Mouse (Mus musculus) midbrain, embryonic 10.5 days (tissue): ENCODE measurements around the gene Natd1. TPM values are rescaled to one million over a fixed set of nuclear protein-coding genes. Genes with fewer than 3 reads are reported as not detected.

Experiments
- DNase-seq: peaks from one replicate; pipeline ENCODE4 v3.0.0-alpha.2; 2017; ENCODE audit warnings: low spot score
- H3K27ac ChIP-seq: fragments of 300-500 bp; sonication (generic); replicated peaks from 2 replicates; pipeline ENCODE4 v1.5.1; 2016; ENCODE audit warnings: mild to moderate bottlenecking
- H3K27me3 ChIP-seq: fragments of 300-500 bp; sonication (generic); 2 replicates; pipeline ENCODE4 v1.6.1; 2016; ENCODE audit warnings: low read depth, mild to moderate bottlenecking; ENCODE audit not compliant: poor library complexity, severe bottlenecking
- H3K36me3 ChIP-seq: fragments of 300-500 bp; sonication (generic); 2 replicates; pipeline ENCODE4 v1.6.1; 2016; ENCODE audit warnings: mild to moderate bottlenecking, moderate library complexity
- H3K4me1 ChIP-seq: fragments of 300-500 bp; sonication (generic); 2 replicates; pipeline ENCODE4 v1.6.1; 2016
- H3K4me3 ChIP-seq: fragments of 300-500 bp; sonication (generic); 2 replicates; pipeline ENCODE4 v1.5.1; 2016; ENCODE audit warnings: mild to moderate bottlenecking, moderate library complexity
- H3K9me3 ChIP-seq: fragments of 300-500 bp; sonication (generic); replicated peaks from 2 replicates; pipeline ENCODE4 v1.6.1; 2016; ENCODE audit warnings: mild to moderate bottlenecking
- whole genome bisulfite sequencing: fragments of 180-500 bp; shearing (Covaris S2); methylation state at CpG from one replicate; pipeline ENCODE4 v1.1.7; 2016; 5-methylcytosine and 5-hydroxymethylcytosine counted together
- polyA plus RNA-seq: library from polyadenylated mRNA; unstranded; fragments of >200 nt; fragmentation: Nextera tagmentation; extraction: Ambion mirVana; gene quantifications from 2 replicates; pipeline ENCODE4 v1.2.1, GENCODE M21; 2016

Gene Natd1
- polyA plus RNA-seq, 1 experiment from 2014 or later = 18.0 TPM

DNA sequence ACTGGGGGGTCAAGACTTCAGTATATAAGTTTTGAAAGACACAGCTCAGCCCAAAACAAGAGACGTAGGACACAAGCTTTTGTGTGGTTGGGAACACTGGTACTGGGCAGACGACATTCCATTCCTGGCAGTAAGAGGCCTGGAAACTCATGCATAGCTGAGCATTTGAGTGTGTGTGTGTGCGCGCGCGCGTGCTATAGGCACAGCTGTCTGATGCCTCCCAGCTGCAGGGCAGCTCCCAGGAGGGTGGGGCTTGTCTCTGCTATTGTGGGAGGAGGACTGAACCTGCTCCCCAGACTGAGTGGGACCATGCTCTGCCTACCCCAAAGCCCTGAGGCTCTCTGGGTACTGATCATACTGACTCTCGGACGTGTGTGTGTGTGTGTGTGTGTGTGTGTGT, 26.8 kb upstream of the Natd1 start:
- 71% methylated on average over 9 of the region's 9 CpGs for WGBS
- peak overlapping the region; percentile 38; the same call in 1 of the 2 replicates for H3K27ac ChIP-seq
- no peaks in the 10 kb centered on the region for H3K27me3 ChIP-seq
- peaks cover 25% of the 10 kb centered on the region for H3K4me1 ChIP-seq
- H3K4me3 ChIP-seq = no peak overlapping the region
- H3K36me3 ChIP-seq = peaks cover 50% of the 10 kb centered on the region
- no peaks in the 10 kb centered on the region for H3K9me3 ChIP-seq
- DNase-seq = peak; percentile 33

DNA sequence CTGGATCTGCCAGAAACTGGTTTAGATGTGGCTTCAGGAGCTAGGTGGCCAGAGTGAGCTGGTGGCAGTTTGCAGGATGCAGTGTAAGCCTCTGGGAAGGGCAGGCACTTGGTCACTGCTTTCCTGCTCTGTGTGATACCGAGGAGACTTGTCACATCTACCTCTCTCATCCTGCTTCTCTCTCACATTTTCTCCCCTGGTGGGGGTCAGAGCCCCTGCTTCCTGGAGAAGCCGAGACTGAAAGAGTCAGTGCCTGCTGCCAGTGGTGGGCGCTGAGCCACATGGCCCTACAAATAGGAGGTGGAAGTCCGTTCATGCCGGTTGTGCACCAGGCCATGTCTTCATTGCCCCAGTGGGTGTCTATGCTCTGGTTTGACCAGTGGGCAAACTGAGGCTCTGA, 26.0 kb upstream of the Natd1 start:
- Histone ChIP-seq H3K27ac (peak overlapping the region; percentile 33; the same call in 1 of the 2 replicates), H3K36me3 (peaks cover 41% of the 10 kb centered on the region)
- DNase-seq = no peak

DNA sequence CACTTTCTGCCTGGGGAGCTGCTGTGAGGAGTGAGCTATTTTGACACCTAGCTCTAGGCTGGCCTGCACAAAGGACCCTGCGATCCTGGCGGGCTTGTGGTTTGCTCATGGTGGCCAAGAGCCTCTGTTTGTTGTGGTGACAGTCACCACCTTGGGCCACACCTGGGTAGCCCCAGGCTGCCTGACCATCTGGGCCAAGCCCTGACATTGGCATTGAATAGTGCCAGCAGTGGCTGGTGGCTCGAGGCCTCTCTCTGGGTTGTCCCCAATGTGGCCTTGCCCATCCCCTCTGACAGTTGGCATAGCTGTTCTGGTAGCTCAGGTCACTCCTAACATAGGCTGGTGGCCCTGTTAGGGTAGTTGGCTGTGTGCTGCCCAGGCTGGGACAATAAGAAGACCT, 24.9 kb upstream of the Natd1 start:
- no peak for DNase-seq
- H3K27me3 ChIP-seq = no peaks in the 10 kb centered on the region
- peaks cover 40% of the 10 kb centered on the region for H3K36me3 ChIP-seq
- no peaks in the 10 kb centered on the region for H3K9me3 ChIP-seq
- no peak overlapping the region for H3K4me3 ChIP-seq
- H3K4me1 ChIP-seq = peaks cover 32% of the 10 kb centered on the region
- H3K27ac ChIP-seq = no peak overlapping the region
- 91% methylated on average over 3 of the region's 3 CpGs for WGBS

More for the DNA sequence above, 26.0 kb upstream of the Natd1 start:
- H3K4me1 ChIP-seq = peaks cover 27% of the 10 kb centered on the region
- H3K4me3 ChIP-seq = no peak overlapping the region
- 85% methylated on average over 5 of the region's 5 CpGs for WGBS
- H3K27me3 ChIP-seq = no peaks in the 10 kb centered on the region
- no peaks in the 10 kb centered on the region for H3K9me3 ChIP-seq

DNA sequence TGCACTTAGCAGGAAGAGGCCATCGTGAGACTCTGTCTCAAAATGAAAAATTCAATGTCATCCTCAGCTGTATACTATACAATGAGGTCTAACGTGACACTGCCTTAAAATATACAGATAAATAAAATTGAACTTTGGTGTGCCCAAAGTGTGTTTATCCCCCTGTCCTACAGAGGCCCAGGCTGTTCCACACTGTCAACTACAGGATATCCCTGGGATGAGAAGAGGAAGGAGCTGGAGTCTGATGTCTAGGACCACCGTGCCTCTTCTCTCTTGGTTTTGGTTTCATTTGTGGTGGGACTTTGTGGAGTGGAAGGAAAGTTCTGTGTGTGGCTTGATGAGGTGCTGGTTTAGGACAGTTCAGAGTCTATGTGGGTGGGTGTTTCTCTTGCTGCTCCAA, 23.1 kb upstream of the Natd1 start:
- DNase-seq = no peak
- 94% methylated on average over 3 of the region's 3 CpGs for WGBS
- Histone ChIP-seq H3K27ac (no peak overlapping the region), H3K27me3 (no peaks in the 10 kb centered on the region), H3K9me3 (no peaks in the 10 kb centered on the region), H3K36me3 (peaks cover 25% of the 10 kb centered on the region), H3K4me1 (peaks cover 49% of the 10 kb centered on the region), H3K4me3 (no peak overlapping the region)

- 87% methylated on average over 4 of the region's 4 CpGs for WGBS
- no peak overlapping the region for H3K27ac ChIP-seq
- no peak for DNase-seq
These were observed 21.4 kb upstream of the Natd1 start for GRCm38 (mm10) chr11:60935975-60936373.

DNA sequence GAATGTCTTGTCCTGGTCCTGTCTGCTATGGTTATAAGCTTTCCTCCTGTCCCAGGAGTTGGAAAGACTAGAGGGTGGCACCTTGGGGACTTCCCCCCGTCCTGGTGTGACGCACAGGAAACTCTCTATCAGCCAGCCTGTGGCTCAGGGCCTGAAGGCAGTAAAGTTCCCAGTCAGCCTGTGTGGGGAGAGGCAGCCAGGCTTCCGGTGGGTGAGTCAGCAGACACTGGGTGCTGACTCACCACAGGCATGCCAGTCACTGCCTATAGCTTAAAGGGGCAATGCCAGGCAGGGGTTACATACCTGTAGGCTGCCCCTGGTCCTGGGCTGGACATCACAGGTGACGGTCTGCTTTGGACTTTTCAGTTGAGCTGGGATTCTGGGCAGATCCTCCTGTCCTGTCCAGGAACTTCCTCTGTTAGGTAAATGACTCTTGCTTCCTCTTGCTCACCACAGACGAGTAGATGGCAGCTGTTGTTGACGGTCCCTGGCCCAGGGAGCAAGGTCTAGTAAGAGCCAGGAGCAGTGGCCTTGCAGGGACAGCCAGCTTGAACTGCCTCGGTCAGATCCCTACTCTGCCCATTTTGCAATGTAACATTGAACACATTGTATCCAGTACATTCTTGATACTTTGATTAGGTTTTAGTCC, 20.9 kb upstream of the Natd1 start:
- peaks cover 48% of the 10 kb centered on the region for H3K4me1 ChIP-seq
- 0 out of 2 replicates have a peak overlapping the region, but pooled peaks have one; percentile 11 for H3K4me3 ChIP-seq
- WGBS = 85% methylated on average over 7 of the region's 7 CpGs
- H3K27me3 ChIP-seq = no peaks in the 10 kb centered on the region; the same call in 1 of the 2 replicates
- H3K9me3 ChIP-seq = no peaks in the 10 kb centered on the region
- H3K27ac ChIP-seq = no peak overlapping the region
- peaks cover 16% of the 10 kb centered on the region for H3K36me3 ChIP-seq
- DNase-seq = no peak

More at GRCm38 (mm10) chr11:60935975-60936373, 21.4 kb upstream of the Natd1 start:
- Histone ChIP-seq H3K36me3 (peaks cover 16% of the 10 kb centered on the region), H3K27me3 (no peaks in the 10 kb centered on the region; the same call in 1 of the 2 replicates), H3K9me3 (no peaks in the 10 kb centered on the region), H3K4me3 (no peak overlapping the region), H3K4me1 (peaks cover 48% of the 10 kb centered on the region)

DNA sequence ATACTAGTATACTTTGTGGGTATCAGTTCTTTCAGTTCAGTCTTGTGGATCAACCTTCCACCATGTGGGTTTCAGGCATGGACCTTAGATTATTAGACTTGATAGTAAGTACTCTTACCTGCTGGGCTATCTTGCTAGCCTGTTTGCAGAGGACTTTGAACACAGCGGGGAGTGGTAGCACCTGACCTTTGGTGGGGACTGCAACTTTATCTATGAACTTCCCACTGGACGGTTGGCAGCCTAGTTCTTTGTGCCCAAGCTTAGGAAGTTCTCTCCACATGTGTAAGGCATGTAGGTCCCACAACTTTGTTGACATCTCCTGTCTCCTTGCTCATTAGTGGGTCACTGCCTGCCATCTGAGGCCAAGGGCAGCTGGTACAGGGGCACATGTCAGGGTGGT, 20.2 kb upstream of the Natd1 start:
- H3K9me3 ChIP-seq = no peaks in the 10 kb centered on the region
- no peak overlapping the region for H3K27ac ChIP-seq
- H3K36me3 ChIP-seq = peaks cover 16% of the 10 kb centered on the region
- DNase-seq = no peak
- H3K27me3 ChIP-seq = no peaks in the 10 kb centered on the region; the same call in 1 of the 2 replicates
- no peak overlapping the region for H3K4me3 ChIP-seq
- peaks cover 51% of the 10 kb centered on the region for H3K4me1 ChIP-seq
- 82% methylated on average over 2 of the region's 2 CpGs for WGBS

GRCm38 (mm10) chr11:60933178-60933930, 18.8 kb upstream of the Natd1 start:
- peaks cover 51% of the 10 kb centered on the region for H3K4me1 ChIP-seq
- H3K27me3 ChIP-seq = no peaks in the 10 kb centered on the region; the same call in 1 of the 2 replicates
- peak overlapping the region; percentile 91 for H3K4me3 ChIP-seq
- H3K36me3 ChIP-seq = peaks cover 11% of the 10 kb centered on the region
- DNase-seq = no peak
- WGBS = 89% methylated on average over 10 of the region's 10 CpGs
- H3K9me3 ChIP-seq = no peaks in the 10 kb centered on the region
- H3K27ac ChIP-seq = no peak overlapping the region

DNA sequence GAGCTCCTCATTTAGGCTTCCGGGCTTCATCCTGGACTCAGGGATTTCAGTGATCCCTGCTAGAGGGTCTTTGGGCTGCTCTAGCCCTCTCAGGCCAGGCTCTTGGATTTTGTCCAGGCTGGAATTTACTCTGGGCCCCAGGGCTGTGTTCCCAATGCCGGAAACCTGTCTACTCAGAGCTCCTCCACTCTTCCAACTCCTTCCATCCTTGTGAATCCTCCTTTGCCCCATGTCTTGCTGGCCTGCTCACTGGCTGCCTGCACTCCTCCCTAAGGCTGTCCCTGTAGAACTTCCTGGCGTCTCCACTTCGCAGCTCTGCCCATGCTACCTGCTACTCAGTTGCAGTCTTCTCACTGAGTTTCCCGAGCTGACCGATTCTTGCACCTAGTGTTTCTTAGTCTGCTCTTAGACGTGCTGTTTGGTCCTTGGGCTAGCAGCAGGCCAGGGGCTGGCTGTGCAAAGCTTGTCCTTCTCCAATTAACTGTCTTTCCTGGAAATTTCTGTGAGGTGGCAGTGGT, 18.0 kb upstream of the Natd1 start:
- no peaks in the 10 kb centered on the region for H3K9me3 ChIP-seq
- DNase-seq = no peak

GRCm38 (mm10) chr11:60931869-60932481, 17.4 kb upstream of the Natd1 start, which contains the start of gene Map2k3:
Map2k3 (plus strand) TSS chr11:60932033.
- DNase-seq = peak; percentile 95
- under 1% methylated on average over 59 of the region's 59 CpGs for WGBS
- Histone ChIP-seq H3K27ac (peak within 1 kb of the TSS; percentile 88), H3K27me3 (no peaks in the 10 kb centered on the region; the same call in 1 of the 2 replicates), H3K36me3 (peaks cover 11% of the 10 kb centered on the region), H3K4me1 (peaks cover 58% of the 10 kb centered on the region), H3K4me3 (peak within 1 kb of the TSS; percentile 91), H3K9me3 (no peaks in the 10 kb centered on the region)

More for the DNA sequence above, 18.0 kb upstream of the Natd1 start:
- Histone ChIP-seq H3K4me3 (peak overlapping the region; percentile 91), H3K4me1 (peaks cover 56% of the 10 kb centered on the region), H3K27ac (peak overlapping the region; percentile 88), H3K27me3 (no peaks in the 10 kb centered on the region; the same call in 1 of the 2 replicates), H3K36me3 (peaks cover 11% of the 10 kb centered on the region)
- WGBS = 12% methylated on average over 7 of the region's 7 CpGs

DNA sequence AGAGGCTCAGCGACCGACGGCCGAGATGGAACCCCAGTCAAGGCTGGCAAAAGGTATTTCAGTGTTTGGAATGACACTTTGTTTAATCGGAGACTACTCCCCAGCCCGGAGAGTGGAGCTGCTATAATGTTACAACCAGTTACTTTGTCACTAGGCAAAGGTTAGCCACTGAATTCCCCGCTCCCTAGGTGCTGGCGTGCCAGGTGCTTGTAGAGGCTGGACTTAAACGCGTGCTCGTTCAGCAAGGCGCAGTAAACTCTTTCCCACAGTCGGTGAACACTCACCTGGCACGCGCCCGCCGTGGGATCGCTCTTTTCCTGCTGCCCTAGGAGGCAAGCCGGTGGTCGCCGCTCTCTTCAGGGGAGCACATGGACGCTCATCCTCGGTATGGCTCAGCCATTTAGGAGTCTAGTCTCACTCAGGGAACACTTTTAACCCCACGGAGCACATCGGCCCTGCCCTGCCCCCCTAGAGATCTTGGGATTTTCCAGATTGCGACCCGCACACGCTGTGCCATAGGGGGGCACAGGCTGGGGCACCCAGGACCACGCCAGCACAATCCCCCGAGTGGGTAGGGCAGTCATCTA, 16.8 kb upstream of the Natd1 start:
- WGBS = 4% methylated on average over 30 of the region's 30 CpGs
- peak overlapping the region; percentile 88 for H3K27ac ChIP-seq
- H3K9me3 ChIP-seq = no peaks in the 10 kb centered on the region
- H3K4me3 ChIP-seq = peak overlapping the region; percentile 91
- H3K36me3 ChIP-seq = peaks cover 11% of the 10 kb centered on the region
- H3K27me3 ChIP-seq = no peaks in the 10 kb centered on the region; the same call in 1 of the 2 replicates
- no peak for DNase-seq
- H3K4me1 ChIP-seq = peaks cover 57% of the 10 kb centered on the region

GRCm38 (mm10) chr11:60930724-60931281, 16.3 kb upstream of the Natd1 start:
- no peaks in the 10 kb centered on the region for H3K9me3 ChIP-seq
- H3K36me3 ChIP-seq = peaks cover 11% of the 10 kb centered on the region
- peak overlapping the region; percentile 88 for H3K27ac ChIP-seq
- H3K4me1 ChIP-seq = peaks cover 57% of the 10 kb centered on the region
- DNase-seq = no peak
- peak overlapping the region; percentile 91 for H3K4me3 ChIP-seq
- H3K27me3 ChIP-seq = no peaks in the 10 kb centered on the region; the same call in 1 of the 2 replicates
- 28% methylated on average over 7 of the region's 7 CpGs for WGBS
